Mouse (Mus musculus) small intestine, adult 2 months (tissue): ENCODE results near the gene Cs. TPM values are rescaled to one million over a fixed set of nuclear protein-coding genes. Genes with fewer than 3 reads are reported as not detected.
A peak's percentile ranks its signal among the peaks of the same experiment; 100 is the strongest.

Experiments
- H3K27ac ChIP-seq: fragments of 200-500 bp; 2 replicates; pipeline ENCODE4 v1.5.1; 2012; ENCODE audit warnings: low read depth, low read length, control low read depth, inconsistent platforms; ENCODE audit not compliant: insufficient read depth
- H3K27me3 ChIP-seq: fragments of 200-500 bp; 2 replicates; pipeline ENCODE4 v1.6.1; 2012; ENCODE audit warnings: mild to moderate bottlenecking, moderate library complexity, low read length, inconsistent platforms; ENCODE audit not compliant: control insufficient read depth, insufficient read depth
- H3K36me3 ChIP-seq: fragments of 200-500 bp; 2 replicates; pipeline ENCODE4 v1.6.1; 2012; ENCODE audit warnings: mild to moderate bottlenecking, low read length, control low read depth, inconsistent platforms; ENCODE audit not compliant: control insufficient read depth, insufficient read depth
- H3K4me1 ChIP-seq: fragments of 200-500 bp; 2 replicates; pipeline ENCODE4 v1.6.1; 2012; ENCODE audit warnings: low read length, inconsistent platforms, mixed read lengths; ENCODE audit not compliant: control insufficient read depth, insufficient read depth, insufficient read length
- H3K4me3 ChIP-seq: fragments of 200-500 bp; 2 replicates; pipeline ENCODE4 v1.5.1; 2012; ENCODE audit warnings: low read depth, mild to moderate bottlenecking, control low read depth, inconsistent platforms, low read length, moderate library complexity
- CTCF ChIP-seq: fragments of 200-500 bp; IDR thresholded peaks from 2 replicates; pipeline ENCODE4 v1.5.1; 2012; ENCODE audit warnings: low read depth, mild to moderate bottlenecking, control low read depth, inconsistent platforms, low read length, moderate library complexity, mixed read lengths; ENCODE audit not compliant: insufficient replicate concordance, insufficient read length; ENCODE audit errors: extremely low read depth
- POLR2A ChIP-seq: fragments of 200-500 bp; IDR thresholded peaks from 2 replicates; pipeline ENCODE4 v1.6.1; 2012; ENCODE audit warnings: low read depth, mild to moderate bottlenecking, control low read depth, inconsistent platforms, low read length, moderate library complexity
- WGBS: fragments of 180-500 bp; shearing (Covaris S2); methylation state at CpG from one replicate; pipeline ENCODE4 v1.1.7; 2018; 5-methylcytosine and 5-hydroxymethylcytosine counted together
- polyA plus RNA-seq: library from polyadenylated mRNA; depleted of rRNA; stranded (reverse); fragments of >200 nt; gene quantifications from 2 replicates; pipeline ENCODE4 v1.2.3, GENCODE M21; 2012

The Cs gene
- polyA plus RNA-seq, 1 experiment = 588 TPM

DNA sequence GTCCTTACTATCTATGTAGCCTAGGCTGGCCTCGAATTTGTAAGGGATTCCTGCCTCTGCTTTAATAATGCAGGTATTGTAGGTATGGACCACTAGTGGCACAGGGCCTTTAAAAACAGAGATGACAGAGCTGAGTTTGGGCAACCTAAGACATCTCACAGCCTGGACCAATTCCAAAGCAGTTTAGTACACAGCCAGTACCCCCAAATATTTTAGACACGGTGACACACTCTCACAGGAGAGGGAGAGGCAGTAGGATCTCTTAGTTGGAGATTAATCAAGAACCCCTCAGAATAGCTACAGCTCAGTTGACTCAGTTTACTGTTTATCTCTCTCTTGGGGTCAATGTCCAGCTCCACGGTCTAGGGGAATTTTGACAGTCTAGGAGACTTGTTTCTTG lies 35.2 kb upstream of the Cs start:
- TF ChIP-seq CTCF (no peak), POLR2A (no peak)
- Histone ChIP-seq H3K36me3 (no peaks in the 10 kb centered on the region), H3K4me1 (peaks cover 7% of the 10 kb centered on the region; the same call in 1 of the 2 replicates), H3K27ac (peak overlapping the region; percentile 89), H3K27me3 (no peaks in the 10 kb centered on the region), H3K4me3 (peak overlapping the region; percentile 80; the same call in 1 of the 2 replicates)
- WGBS = 23% methylated on average over 3 of the region's 3 CpGs

DNA sequence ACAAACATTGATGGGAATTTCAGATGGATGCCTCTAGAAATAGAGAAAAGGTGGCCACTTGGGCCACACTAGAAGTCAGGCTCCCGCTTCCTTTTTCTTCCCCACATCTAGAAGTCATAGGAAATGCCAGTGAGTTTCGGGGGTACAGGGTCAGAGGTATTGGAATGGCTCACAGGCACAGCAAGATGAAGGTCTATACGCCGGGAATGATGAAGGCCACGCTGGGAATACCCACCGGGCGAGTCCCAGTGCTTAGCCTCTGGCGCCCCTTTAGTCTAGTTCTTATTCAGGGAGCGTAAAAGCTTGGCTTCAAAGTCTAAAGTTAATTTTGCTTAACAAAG lies 34.8 kb upstream of the Cs start:
- H3K27ac ChIP-seq = peak overlapping the region; percentile 89
- no peaks in the 10 kb centered on the region; the same call in 1 of the 2 replicates for H3K36me3 ChIP-seq
- TF ChIP-seq CTCF = no peak
- no peak for TF ChIP-seq POLR2A
- no peaks in the 10 kb centered on the region for H3K27me3 ChIP-seq
- H3K4me1 ChIP-seq = peaks cover 7% of the 10 kb centered on the region; the same call in 1 of the 2 replicates
- H3K4me3 ChIP-seq = peak overlapping the region; percentile 80
- WGBS = under 1% methylated on average over 9 of the region's 9 CpGs

DNA sequence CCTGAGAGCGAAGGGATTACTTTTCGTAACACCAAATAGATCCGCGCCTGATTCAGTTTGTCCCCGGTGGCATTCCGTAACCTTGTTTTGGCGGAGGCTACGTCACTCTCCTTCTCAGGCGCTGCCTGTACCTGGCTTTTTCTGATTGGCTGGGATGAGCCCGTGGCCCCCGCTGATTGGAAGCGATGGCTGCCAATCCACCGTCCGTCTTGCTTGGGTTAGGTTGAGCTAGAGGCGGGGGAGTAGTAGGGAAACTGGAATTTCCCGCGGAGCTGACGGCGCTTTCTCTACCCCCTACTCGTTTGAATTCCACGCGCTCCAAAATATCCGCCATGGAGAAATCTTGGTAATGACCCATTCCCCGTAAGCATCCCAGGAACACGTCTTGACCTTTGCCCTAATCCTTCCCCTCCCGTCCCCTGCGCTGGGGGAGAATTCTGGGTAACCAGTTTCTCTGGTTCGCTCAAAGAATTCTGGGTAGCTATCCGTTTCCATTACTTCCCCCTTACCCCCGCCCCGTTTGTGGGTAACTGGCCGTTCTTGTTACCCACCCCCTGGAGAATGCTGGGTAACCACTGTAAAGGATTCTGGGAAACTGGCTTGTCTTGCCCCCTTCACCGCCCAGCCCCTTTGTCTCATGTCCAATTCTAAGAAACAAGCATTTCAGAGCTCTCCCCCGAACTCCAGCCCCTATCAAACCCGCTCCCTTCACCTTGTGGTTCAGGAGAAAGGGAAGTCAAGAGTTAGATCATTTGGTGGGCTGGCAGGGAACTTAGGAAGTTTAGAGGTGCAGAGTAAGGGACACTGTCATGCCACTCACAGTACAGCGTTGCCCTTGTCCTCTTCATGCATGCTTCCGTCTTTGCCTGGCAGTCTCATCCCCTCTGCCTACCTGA lies 34.2 kb upstream of the Cs start, which contains the start of gene Pan2:
Pan2 (plus strand) TSS at position 210 of the 896 bp plus-strand sequence.
- Histone ChIP-seq H3K4me1 (peaks cover 7% of the 10 kb centered on the region; the same call in 1 of the 2 replicates), H3K27me3 (no peaks in the 10 kb centered on the region), H3K4me3 (peak within 1 kb of the TSS; percentile 80), H3K36me3 (peaks cover 6% of the 10 kb centered on the region), H3K27ac (peak within 1 kb of the TSS; percentile 98)
- under 1% methylated on average over 37 of the region's 37 CpGs for WGBS
- TF ChIP-seq CTCF (no peak), POLR2A (peak; percentile 33; the same call in 1 of the 2 replicates)

DNA sequence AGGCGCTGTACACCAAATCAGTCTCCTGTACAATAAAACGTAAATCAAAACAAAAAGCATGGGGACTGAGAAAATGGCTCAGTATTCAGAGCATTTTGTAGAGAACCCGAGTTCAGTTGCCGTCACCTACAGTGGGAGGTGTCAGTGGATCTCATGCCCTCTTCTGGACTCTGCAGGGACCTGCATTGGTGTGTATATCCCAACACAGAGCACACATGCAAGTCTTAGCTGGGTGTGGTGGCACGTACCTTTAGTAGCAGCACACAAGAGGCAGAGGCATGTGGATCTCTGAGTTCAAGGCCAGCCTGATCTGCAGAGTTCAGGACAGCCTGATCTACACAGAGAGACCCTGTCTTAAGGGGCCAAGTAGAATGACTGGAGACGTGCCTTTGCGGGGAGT lies 27.9 kb upstream of the Cs start:
- TF ChIP-seq POLR2A (no peak), CTCF (no peak)
- 90% methylated on average over 7 of the region's 7 CpGs for WGBS
- peaks cover 40% of the 10 kb centered on the region for H3K36me3 ChIP-seq
- no peaks in the 10 kb centered on the region for H3K27me3 ChIP-seq
- no peaks in the 10 kb centered on the region for H3K4me1 ChIP-seq
- H3K4me3 ChIP-seq = no peak overlapping the region
- H3K27ac ChIP-seq = no peak overlapping the region

DNA sequence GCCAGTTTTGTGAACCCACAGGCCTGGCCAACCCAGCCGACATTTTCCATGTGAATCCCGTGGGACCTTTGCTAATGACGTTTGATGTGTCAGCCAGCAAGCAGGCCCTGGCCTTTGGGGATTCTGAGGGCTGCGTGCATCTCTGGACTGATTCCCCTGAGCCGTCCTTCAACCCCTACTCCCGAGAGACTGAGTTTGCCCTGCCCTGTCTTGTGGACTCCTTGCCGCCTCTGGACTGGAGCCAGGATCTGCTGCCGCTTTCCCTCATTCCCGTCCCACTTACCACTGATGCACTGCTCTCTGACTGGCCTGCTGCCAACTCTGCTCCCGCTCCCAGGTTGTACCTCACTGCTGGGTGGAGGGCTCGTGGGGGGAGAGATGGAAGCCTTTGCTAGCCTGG lies 27.4 kb upstream of the Cs start:
- Histone ChIP-seq H3K36me3 (peaks cover 45% of the 10 kb centered on the region), H3K27ac (no peak overlapping the region), H3K4me3 (no peak overlapping the region), H3K4me1 (no peaks in the 10 kb centered on the region), H3K27me3 (no peaks in the 10 kb centered on the region)
- 41% methylated on average over 11 of the region's 11 CpGs for WGBS
- TF ChIP-seq POLR2A (no peak), CTCF (no peak)

DNA sequence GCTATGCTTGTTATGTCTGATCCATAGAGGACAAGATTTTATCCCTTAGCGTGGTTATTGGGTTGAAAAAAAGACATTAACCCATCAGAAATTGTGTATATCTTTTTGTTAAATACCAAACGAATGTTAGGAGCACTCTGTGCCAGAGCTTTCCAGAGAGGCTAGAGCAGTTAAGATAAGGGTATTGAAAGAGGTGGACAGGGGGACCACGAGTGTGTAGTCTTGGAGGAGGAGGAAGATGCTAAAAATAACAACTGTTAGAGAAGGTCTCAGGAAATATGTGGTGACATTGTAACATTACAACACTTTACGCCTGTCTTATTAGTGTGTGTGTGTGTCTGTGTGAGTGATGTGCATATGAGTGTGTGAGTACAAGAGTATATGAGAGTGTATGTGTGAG lies 26.6 kb upstream of the Cs start:
- TF ChIP-seq CTCF (no peak), POLR2A (no peak)
- WGBS = 78% methylated on average over 4 of the region's 4 CpGs
- Histone ChIP-seq H3K36me3 (peaks cover 48% of the 10 kb centered on the region), H3K27me3 (no peaks in the 10 kb centered on the region), H3K4me3 (no peak overlapping the region), H3K27ac (no peak overlapping the region), H3K4me1 (peaks cover 2% of the 10 kb centered on the region; the same call in 1 of the 2 replicates)

DNA sequence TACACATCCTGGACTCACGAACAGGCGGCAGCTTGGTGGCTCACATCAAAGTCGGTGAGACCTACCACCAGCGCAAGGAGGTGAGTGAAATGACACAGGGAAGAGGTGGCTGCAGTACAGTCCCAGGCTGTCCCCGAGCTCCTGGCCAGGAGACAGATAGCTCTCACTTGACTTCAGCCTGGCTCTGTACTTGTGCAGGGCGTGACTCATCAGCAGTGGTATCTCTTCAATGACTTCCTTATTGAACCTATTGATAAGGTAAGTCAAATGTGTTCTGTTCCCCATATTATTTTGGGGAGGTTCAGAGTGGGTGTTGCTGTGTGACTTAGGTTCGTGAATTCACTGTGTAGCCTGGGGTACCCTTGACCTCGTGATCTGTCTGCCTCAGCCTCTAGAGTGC lies 22.0 kb upstream of the Cs start:
- Histone ChIP-seq H3K27me3 (no peaks in the 10 kb centered on the region), H3K36me3 (peaks cover 67% of the 10 kb centered on the region), H3K4me1 (peaks cover 2% of the 10 kb centered on the region; the same call in 1 of the 2 replicates), H3K27ac (no peak overlapping the region), H3K4me3 (no peak overlapping the region)
- 67% methylated on average over 8 of the region's 8 CpGs for WGBS
- TF ChIP-seq POLR2A (no peak), CTCF (no peak)

DNA sequence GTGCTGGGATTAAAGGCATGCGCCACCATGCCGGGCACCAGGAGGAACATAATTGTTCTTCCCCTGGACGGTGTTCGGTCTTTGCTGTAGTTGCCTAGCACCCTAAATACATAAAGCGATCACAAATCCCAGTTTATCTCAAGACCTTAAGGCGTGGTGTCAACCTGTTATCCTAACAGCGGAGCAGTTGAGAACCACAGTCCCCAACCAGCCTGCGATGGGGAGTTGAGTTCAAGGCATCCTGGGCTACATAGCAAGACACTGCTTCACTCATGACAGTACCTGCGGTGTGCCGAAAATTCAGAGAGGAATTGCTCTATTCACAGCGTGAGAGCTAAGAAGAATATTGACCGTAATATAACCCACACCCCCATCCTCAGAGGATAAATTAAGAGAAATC lies 15.9 kb upstream of the Cs start:
- H3K27me3 ChIP-seq = no peaks in the 10 kb centered on the region
- 19% methylated on average over 12 of the region's 12 CpGs for WGBS
- peaks cover 6% of the 10 kb centered on the region; the same call in 1 of the 2 replicates for H3K4me1 ChIP-seq
- H3K4me3 ChIP-seq = no peak overlapping the region; the same call in 1 of the 2 replicates
- no peak overlapping the region for H3K27ac ChIP-seq
- TF ChIP-seq CTCF (no peak), POLR2A (no peak)
- peaks cover 47% of the 10 kb centered on the region for H3K36me3 ChIP-seq
